Mouse (Mus musculus) heart, embryonic 13.5 days (tissue): Measurements from ENCODE around the gene Bcl6b. TPM values are rescaled to one million over a fixed set of nuclear protein-coding genes. Genes with fewer than 3 reads are reported as not detected.

Experiments
- ATAC-seq: fragments of 200-750 bp; cut with Nextera tagmentation; 2 replicates; pipeline ENCODE4 v1.8.0; 2017; ENCODE audit warnings: moderate TSS enrichment; ENCODE audit not compliant: insufficient number of reproducible peaks, low FRiP score, low TSS enrichment; ENCODE audit errors: extremely low read depth
- H3K27ac ChIP-seq: fragments of 300-500 bp; sonication (generic); replicated peaks from 2 replicates; pipeline ENCODE4 v1.5.1; 2015; ENCODE audit warnings: moderate library complexity, mild to moderate bottlenecking, inconsistent platforms
- H3K27me3 ChIP-seq: fragments of 300-500 bp; sonication (generic); replicated peaks from 2 replicates; pipeline ENCODE4 v1.6.1; 2015; ENCODE audit warnings: mild to moderate bottlenecking, inconsistent platforms
- H3K36me3 ChIP-seq: fragments of 300-500 bp; sonication (generic); 2 replicates; pipeline ENCODE4 v1.6.1; 2015; ENCODE audit warnings: mild to moderate bottlenecking, inconsistent platforms
- H3K4me1 ChIP-seq: fragments of 300-500 bp; sonication (generic); 2 replicates; pipeline ENCODE4 v1.6.1; 2015; ENCODE audit warnings: inconsistent platforms
- H3K4me2 ChIP-seq: fragments of 300-500 bp; sonication (generic); 2 replicates; pipeline ENCODE4 v1.6.1; 2015; ENCODE audit warnings: inconsistent platforms, mild to moderate bottlenecking, moderate library complexity
- H3K4me3 ChIP-seq: fragments of 300-500 bp; sonication (generic); 2 replicates; pipeline ENCODE4 v1.5.1; 2015; ENCODE audit warnings: moderate library complexity, mild to moderate bottlenecking, inconsistent platforms
- H3K9ac ChIP-seq: fragments of 300-500 bp; sonication (generic); 2 replicates; pipeline ENCODE4 v1.6.1; 2015; ENCODE audit warnings: inconsistent platforms, mild to moderate bottlenecking, moderate library complexity
- H3K9me3 ChIP-seq: fragments of 300-500 bp; sonication (generic); 2 replicates; pipeline ENCODE4 v1.6.1; 2016; ENCODE audit warnings: inconsistent platforms
- WGBS: fragments of 180-500 bp; shearing (Covaris S2); methylation state at CpG from one replicate; pipeline ENCODE4 v1.1.7; 2015; ENCODE audit warnings: mixed read lengths; 5-methylcytosine and 5-hydroxymethylcytosine counted together
- microRNA counts: library from miRNA; unstranded; fragments of <30 nt; microRNA quantifications from one replicate; lab custom pipeline; 2016
- microRNA-seq: library from miRNA; unstranded; fragments of <30 nt; microRNA quantifications from one replicate; pipeline ENCODE4, GENCODE M21; 2016
- polyA plus RNA-seq: library from polyadenylated mRNA; unstranded; fragments of >200 nt; fragmentation: Nextera tagmentation; extraction: Ambion mirVana; gene quantifications from 2 replicates; pipeline ENCODE4 v1.2.1, GENCODE M21; 2015

The Bcl6b gene
- polyA plus RNA-seq, 1 experiment from 2014 or later = 17.8 TPM

DNA sequence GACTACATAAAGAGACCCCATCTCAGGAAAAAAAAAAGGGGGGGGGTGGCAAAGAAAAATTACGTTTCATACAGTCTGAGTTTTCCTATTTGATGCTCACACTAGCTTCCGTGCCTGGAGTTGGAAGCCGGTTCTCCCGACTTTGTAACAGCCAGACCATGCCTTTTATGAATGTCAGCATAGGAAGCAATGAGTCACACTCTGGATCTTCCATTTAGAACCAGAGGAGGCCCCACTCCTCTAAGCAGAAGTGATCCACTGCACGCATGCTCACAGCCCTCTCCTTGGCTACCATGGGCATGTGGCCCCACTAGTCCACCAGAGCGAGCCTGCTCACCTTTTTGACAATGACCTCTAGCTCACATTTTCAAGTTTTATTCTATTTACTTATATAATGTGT lies 38.4 kb downstream of the Bcl6b start:
- Histone ChIP-seq H3K4me2 (no peak overlapping the region), H3K9ac (no peak overlapping the region), H3K36me3 (no peaks in the 10 kb centered on the region), H3K9me3 (no peaks in the 10 kb centered on the region), H3K27ac (no peak overlapping the region), H3K4me1 (0 out of 2 replicates have a peak, but pooled peaks cover 2% of the 10 kb centered on the region), H3K4me3 (no peak overlapping the region), H3K27me3 (0 out of 2 replicates have a peak, but pooled peaks cover 3% of the 10 kb centered on the region)
- ATAC-seq = no peak
- WGBS = 73% methylated on average over 6 of the region's 6 CpGs

DNA sequence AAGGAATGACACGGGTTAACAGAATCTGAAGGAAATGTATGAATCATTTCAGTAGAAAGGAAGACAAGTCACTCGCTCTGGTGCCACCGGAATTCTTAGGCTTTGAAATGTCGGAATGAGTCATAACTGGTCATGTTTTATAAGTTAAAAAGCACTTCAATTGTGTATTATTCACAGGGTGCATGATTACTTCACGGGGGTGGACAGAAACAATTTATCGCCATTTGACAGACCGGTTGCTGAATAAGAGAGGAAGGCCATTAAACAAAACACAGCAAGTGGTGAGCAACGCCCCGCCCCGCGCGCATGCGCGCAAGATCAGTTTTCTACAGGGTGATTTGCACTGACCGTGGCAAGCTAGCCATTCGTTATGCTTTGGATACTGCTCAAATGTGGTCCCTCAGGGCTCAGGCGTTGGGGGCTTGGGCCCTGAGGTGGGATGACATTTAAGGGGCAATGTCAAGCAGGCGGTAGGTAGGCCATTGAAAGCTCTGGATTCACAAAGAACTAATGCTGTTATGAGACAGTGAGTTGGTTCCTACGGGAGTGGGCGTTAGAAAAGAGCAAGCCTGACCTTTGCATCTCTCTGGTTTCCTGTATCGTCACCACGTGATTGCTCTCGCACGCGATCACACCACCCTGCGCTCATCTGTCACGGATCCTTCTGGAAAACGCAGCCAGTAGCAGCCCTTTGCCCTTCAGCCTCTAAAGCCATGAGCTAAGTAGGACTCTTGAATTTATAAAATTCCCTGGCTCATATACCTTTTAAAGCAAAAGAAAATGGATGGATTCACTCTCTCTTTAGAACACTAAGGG lies 40.1 kb downstream of the Bcl6b start:
- Histone ChIP-seq H3K27me3 (no peaks in the 10 kb centered on the region), H3K4me3 (no peak overlapping the region), H3K4me2 (no peak overlapping the region), H3K36me3 (no peaks in the 10 kb centered on the region), H3K4me1 (0 out of 2 replicates have a peak, but pooled peaks cover 2% of the 10 kb centered on the region), H3K9ac (no peak overlapping the region), H3K9me3 (no peaks in the 10 kb centered on the region), H3K27ac (no peak overlapping the region)
- 85% methylated on average over 28 of the region's 28 CpGs for WGBS
- no peak for ATAC-seq

DNA sequence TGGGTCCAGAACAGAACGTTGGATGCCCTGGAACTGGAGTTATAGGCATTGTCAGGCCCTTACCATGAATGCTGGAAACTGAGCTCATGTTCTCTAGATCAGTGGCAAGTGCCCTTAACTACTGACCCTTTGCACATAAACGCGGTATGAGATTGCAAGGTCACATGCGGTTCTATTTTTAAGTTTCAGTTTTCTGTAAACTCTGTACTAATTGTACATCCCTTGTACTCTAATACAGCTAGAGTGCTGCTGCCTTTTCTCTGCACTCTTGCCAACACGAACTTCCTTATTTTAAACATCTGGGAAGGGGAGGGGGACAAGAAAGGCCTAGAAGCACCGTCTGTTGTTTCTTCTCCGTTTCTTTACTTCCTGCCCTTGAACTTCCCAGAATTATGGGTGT lies 44.5 kb downstream of the Bcl6b start:
- H3K9me3 ChIP-seq = no peaks in the 10 kb centered on the region
- H3K36me3 ChIP-seq = no peaks in the 10 kb centered on the region
- H3K27me3 ChIP-seq = no peaks in the 10 kb centered on the region; the same call in 1 of the 2 replicates
- 69% methylated on average over 7 of the region's 7 CpGs for WGBS
- no peak overlapping the region for H3K4me3 ChIP-seq
- no peak overlapping the region for H3K4me2 ChIP-seq
- H3K4me1 ChIP-seq = no peaks in the 10 kb centered on the region
- no peak overlapping the region for H3K9ac ChIP-seq
- no peak overlapping the region for H3K27ac ChIP-seq
- ATAC-seq = no peak

DNA sequence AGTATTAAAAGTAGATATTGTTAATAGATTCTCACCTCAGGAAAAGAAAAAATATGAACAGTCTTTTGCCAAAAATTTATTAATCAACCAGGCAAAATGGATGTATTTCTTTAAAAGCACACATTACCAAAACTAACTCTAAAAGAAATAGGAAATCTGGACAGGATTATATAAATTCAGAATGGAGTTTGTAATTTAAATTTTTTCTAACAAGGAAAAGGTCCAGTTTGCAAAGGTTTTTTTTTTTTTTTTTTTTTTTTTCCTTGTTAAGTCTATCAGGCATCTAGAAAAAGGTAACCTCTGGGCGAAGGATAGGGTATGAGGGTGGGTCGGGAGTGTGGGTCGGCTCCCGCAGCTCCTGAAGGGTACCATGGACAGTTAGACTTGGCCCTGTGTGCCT lies 49.1 kb downstream of the Bcl6b start:
- no peak for ATAC-seq
- Histone ChIP-seq H3K4me1 (no peaks in the 10 kb centered on the region), H3K27ac (no peak overlapping the region), H3K9ac (no peak overlapping the region), H3K4me2 (no peak overlapping the region), H3K27me3 (no peaks in the 10 kb centered on the region; the same call in 1 of the 2 replicates), H3K36me3 (no peaks in the 10 kb centered on the region), H3K9me3 (0 out of 2 replicates have a peak, but pooled peaks cover 3% of the 10 kb centered on the region), H3K4me3 (no peak overlapping the region)
- 82% methylated on average over 4 of the region's 4 CpGs for WGBS

DNA sequence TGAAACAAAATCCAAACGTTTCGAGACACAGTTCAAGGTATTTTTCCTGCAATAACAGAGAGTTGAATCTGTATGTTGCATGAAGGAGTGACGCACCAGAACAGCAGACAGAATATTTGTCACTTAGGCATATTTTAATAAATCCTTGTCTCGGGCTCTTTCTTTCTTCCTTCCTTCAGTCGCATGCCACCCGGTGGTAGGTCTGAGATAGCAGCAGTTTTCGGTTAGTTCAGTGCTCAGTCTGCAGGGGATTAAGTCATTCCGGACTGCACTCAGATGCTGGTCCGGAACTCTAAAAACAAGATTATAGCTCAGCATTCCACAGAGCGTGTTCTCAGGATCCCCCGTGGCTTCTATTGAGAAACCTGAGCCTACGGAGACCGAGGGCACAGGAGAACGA lies 50.2 kb downstream of the Bcl6b start:
- Histone ChIP-seq H3K4me3 (no peak overlapping the region), H3K9me3 (0 out of 2 replicates have a peak, but pooled peaks cover 3% of the 10 kb centered on the region), H3K9ac (no peak overlapping the region), H3K4me2 (no peak overlapping the region), H3K27ac (no peak overlapping the region), H3K27me3 (no peaks in the 10 kb centered on the region; the same call in 1 of the 2 replicates), H3K4me1 (no peaks in the 10 kb centered on the region), H3K36me3 (no peaks in the 10 kb centered on the region)
- ATAC-seq = no peak
- WGBS = 39% methylated on average over 14 of the region's 14 CpGs

DNA sequence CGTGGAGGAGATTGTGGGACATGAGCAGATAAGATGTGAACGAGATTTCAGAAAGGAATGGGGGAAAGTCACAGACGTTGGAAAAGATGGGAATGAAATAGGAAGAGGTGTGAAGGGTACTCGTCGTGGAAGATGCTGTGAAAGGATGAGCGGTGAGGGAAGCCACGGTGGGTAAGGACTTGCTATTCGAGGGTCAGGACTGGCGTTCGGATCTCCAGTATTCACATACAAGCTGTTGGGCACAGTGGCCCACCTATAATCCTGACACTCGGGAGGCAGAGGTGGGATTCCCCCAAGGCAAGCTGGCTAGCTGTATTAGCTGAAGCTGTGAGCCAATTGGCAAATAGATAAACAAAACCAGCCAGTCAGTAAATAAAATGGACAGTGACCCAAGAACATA lies 50.8 kb downstream of the Bcl6b start:
- Histone ChIP-seq H3K4me3 (no peak overlapping the region), H3K9me3 (0 out of 2 replicates have a peak, but pooled peaks cover 3% of the 10 kb centered on the region), H3K27ac (no peak overlapping the region), H3K4me2 (no peak overlapping the region), H3K4me1 (no peaks in the 10 kb centered on the region), H3K36me3 (no peaks in the 10 kb centered on the region), H3K27me3 (no peaks in the 10 kb centered on the region; the same call in 1 of the 2 replicates), H3K9ac (no peak overlapping the region)
- ATAC-seq = no peak
- WGBS = 68% methylated on average over 11 of the region's 11 CpGs

DNA sequence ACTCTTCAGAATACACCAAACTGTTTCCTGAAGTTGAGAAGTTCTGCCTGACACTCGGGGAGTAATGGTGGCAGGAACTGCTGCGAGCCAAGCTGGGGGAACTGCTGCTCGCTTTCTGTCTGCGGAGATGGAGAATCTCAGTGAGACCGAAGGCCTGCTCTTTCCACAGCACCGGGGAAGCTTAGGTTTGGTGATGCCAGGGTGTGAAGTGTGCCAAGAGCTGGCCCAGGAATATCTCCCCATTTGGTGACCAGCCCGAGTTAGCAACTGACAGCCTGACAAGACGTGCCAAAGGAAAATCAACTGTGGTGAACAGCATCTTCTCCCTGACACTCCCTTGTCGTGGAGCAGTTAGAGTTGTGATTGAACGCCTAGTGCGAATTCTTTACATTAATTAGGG lies 51.3 kb downstream of the Bcl6b start:
- Histone ChIP-seq H3K9me3 (0 out of 2 replicates have a peak, but pooled peaks cover 3% of the 10 kb centered on the region), H3K27me3 (no peaks in the 10 kb centered on the region; the same call in 1 of the 2 replicates), H3K36me3 (no peaks in the 10 kb centered on the region), H3K4me3 (no peak overlapping the region), H3K4me1 (no peaks in the 10 kb centered on the region), H3K4me2 (no peak overlapping the region), H3K27ac (no peak overlapping the region), H3K9ac (no peak overlapping the region)
- WGBS = 76% methylated on average over 11 of the region's 11 CpGs
- no peak for ATAC-seq

DNA sequence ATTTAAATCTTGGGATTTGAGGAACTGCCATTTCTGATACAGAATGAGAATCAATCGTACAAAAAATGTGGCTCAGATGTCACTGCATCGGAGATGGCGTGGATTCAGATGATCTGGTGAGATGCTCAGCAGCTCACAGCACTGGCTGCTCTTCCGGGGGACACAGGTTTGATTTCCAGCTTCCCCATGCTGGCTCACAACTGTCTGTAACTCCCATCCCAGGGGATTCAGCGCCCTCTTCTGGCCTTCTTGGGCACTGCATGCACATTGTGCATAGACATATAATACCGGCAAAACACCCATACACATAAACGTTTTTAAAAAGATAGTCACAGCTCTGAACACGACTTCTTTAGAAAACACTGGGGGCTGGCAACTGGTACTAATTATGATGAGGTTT lies 52.0 kb downstream of the Bcl6b start:
- no peak for ATAC-seq
- Histone ChIP-seq H3K27me3 (no peaks in the 10 kb centered on the region; the same call in 1 of the 2 replicates), H3K27ac (no peak overlapping the region), H3K4me1 (no peaks in the 10 kb centered on the region), H3K4me2 (no peak overlapping the region), H3K36me3 (no peaks in the 10 kb centered on the region), H3K9ac (no peak overlapping the region), H3K9me3 (0 out of 2 replicates have a peak, but pooled peaks cover 3% of the 10 kb centered on the region), H3K4me3 (no peak overlapping the region)
- WGBS = 71% methylated on average over 8 of the region's 8 CpGs

DNA sequence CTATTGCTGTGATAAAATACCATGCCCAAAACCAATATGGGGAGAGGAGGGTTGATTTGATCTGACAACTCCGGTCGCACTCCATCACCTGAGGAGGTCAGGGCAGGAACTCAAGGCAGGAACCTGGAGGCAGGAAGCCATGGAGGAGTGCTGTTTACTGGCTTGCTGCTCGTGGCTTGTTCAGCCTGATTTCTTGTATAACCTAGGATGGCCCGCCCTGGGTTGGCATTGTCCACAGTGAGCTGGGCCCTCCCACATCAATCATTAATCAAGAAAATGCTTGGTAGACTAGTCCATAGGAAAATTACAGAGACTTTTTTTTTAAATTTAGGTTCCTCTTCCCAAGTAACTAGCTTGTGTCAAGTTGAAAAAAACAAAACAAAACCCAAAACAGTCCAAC lies 55.1 kb downstream of the Bcl6b start:
- H3K4me3 ChIP-seq = no peak overlapping the region
- no peak overlapping the region for H3K9ac ChIP-seq
- WGBS = 70% methylated on average over 4 of the region's 4 CpGs
- ATAC-seq = no peak
- no peaks in the 10 kb centered on the region for H3K36me3 ChIP-seq
- H3K4me1 ChIP-seq = no peaks in the 10 kb centered on the region
- H3K9me3 ChIP-seq = 0 out of 2 replicates have a peak, but pooled peaks cover 3% of the 10 kb centered on the region
- H3K4me2 ChIP-seq = no peak overlapping the region
- no peaks in the 10 kb centered on the region for H3K27me3 ChIP-seq
- no peak overlapping the region for H3K27ac ChIP-seq

MicroRNAs within 50 kb of the gene (microRNA counts, 519-probe panel; counts per million panel counts)
- microRNA mmu-miR-195 (lab: Ali Mortazavi, UCI) (209 counts per million, percentile 61 among the panel's probes with 10 or more counts), microRNA mmu-miR-497 (lab: Ali Mortazavi, UCI) (209 counts per million, percentile 61 among the panel's probes with 10 or more counts)

Small RNA genes lying within 50 kb of the gene (microRNA-seq; reads per million reads assigned to microRNA genes)
- gene Mir195a = 335 reads per million, percentile 69 among the genes with 10 or more reads in this experiment
- not detected for gene Mir497
- gene Mir497b = not detected

Other genes with a start within 250 kb of the Bcl6b start
- gene Ctdnep1, start 248.6 kb downstream of the Bcl6b start, polyA plus RNA-seq = 21.0 and 21.1 TPM in 2 replicates
- 111 and 119 TPM in 2 replicates for gene Elp5, start 247.3 kb downstream of the Bcl6b start, polyA plus RNA-seq
- gene Gabarap, start 238.7 kb downstream of the Bcl6b start, polyA plus RNA-seq = 456 and 466 TPM in 2 replicates
- gene Phf23, start 234.0 kb downstream of the Bcl6b start, polyA plus RNA-seq = 43.8 and 47.9 TPM in 2 replicates
- gene Dvl2, start 229.2 kb downstream of the Bcl6b start, polyA plus RNA-seq = 20.7 and 22.0 TPM in 2 replicates
- 131 and 140 TPM in 2 replicates for gene Acadvl, start 214.4 kb downstream of the Bcl6b start, polyA plus RNA-seq
- gene Dlg4, start 212.9 kb downstream of the Bcl6b start, polyA plus RNA-seq = 4.7 and 5.1 TPM in 2 replicates
- 0.24 TPM in 1 of 2 replicates, not detected in the other for gene Asgr1, start 175.7 kb downstream of the Bcl6b start, polyA plus RNA-seq
- gene Asgr2, start 137.2 kb downstream of the Bcl6b start, polyA plus RNA-seq = 0.18 TPM in 1 of 2 replicates, not detected in the other
- gene Mgl2, start 99.5 kb downstream of the Bcl6b start, polyA plus RNA-seq = 0.53 and 0.67 TPM in 2 replicates
- gene Clec10a, start 73.6 kb downstream of the Bcl6b start, polyA plus RNA-seq = 0.31 and 0.43 TPM in 2 replicates
- 0.28 and 0.60 TPM in 2 replicates for gene Slc16a11, start 17.0 kb downstream of the Bcl6b start, polyA plus RNA-seq
- gene Slc16a13, start 8.7 kb downstream of the Bcl6b start, polyA plus RNA-seq = 5.0 and 7.1 TPM in 2 replicates
- 125 and 137 TPM in 2 replicates for gene 0610010K14Rik, start 8.1 kb upstream of the Bcl6b start, polyA plus RNA-seq
- 9.0 and 9.5 TPM in 2 replicates for gene Gm21988, start 10.0 kb upstream of the Bcl6b start, polyA plus RNA-seq
- 214 and 235 TPM in 2 replicates for gene Rnasek, start 10.0 kb upstream of the Bcl6b start, polyA plus RNA-seq
- 2.5 and 3.5 TPM in 2 replicates for gene Alox12, start 25.6 kb upstream of the Bcl6b start, polyA plus RNA-seq
- not detected in 2 replicates for gene Alox12e, start 92.8 kb upstream of the Bcl6b start, polyA plus RNA-seq
- 0.05 TPM in 1 of 2 replicates, not detected in the other for gene Alox15, start 122.2 kb upstream of the Bcl6b start, polyA plus RNA-seq
- 23.3 and 23.6 TPM in 2 replicates for gene Pelp1, start 180.2 kb upstream of the Bcl6b start, polyA plus RNA-seq
- gene Arrb2, start 202.8 kb upstream of the Bcl6b start, polyA plus RNA-seq = 11.2 and 13.2 TPM in 2 replicates
- gene Med11, start 222.1 kb upstream of the Bcl6b start, polyA plus RNA-seq = 25.5 and 26.2 TPM in 2 replicates
- gene Zmynd15, start 229.6 kb upstream of the Bcl6b start, polyA plus RNA-seq = 1.4 and 1.5 TPM in 2 replicates
- gene Cxcl16, start 230.2 kb upstream of the Bcl6b start, polyA plus RNA-seq = 6.8 and 6.9 TPM in 2 replicates